Mouse (Mus musculus): ENCODE measurements around the gene March2.

DNA sequence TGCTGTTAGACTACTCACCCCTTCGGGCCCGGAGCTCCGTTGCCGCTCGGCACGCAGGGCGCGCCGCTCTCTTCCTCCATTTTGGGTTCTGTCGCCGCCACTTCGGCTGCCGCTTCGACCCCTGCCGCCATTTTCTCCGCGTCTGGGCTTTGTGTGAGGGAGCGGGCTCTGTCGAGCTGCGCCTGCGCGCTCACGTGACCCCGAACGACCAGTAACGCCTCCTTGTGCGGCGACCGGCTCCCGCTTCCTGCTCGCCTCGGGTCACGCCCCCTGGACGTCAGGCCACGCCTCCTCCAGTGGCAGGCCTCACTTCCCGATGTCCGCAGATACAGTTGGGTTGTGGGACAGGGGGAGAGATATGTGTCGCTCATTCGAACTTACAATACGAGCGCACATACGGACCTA, 33.2 kb downstream of the March2 start:
- TF ChIP-seq CTCF (IDR thresholded peaks at IDR 0.05; ENCODE audit: extremely low read depth, insufficient read length, insufficient replicate concordance, low read depth, low read length) (no peak), POLR2A (IDR thresholded peaks at IDR 0.05; ENCODE audit: low read depth, low read length) (peak; percentile 90)

Measured in small intestine, adult 2 months (tissue).